Mouse (Mus musculus): ENCODE results near the gene Dgkh.

- no peak for TF ChIP-seq CTCF (IDR thresholded peaks at IDR 0.05; ENCODE audit: insufficient read depth, low read depth, low read length)
- no peak for TF ChIP-seq POLR2A (IDR thresholded peaks at IDR 0.05; ENCODE audit: insufficient read depth, low read depth, low read length)
Observed at GRCm38 (mm10) chr14:78710647-78711046, 21.9 kb downstream of the Dgkh start.

Measured in olfactory bulb, adult 2 months (tissue).